Mouse (Mus musculus): ENCODE data around the gene Cactin.

GRCm38 (mm10) chr10:81326858-81327257, 6.0 kb downstream of the Cactin start:
- TF ChIP-seq CTCF (IDR thresholded peaks at IDR 0.05; ENCODE audit: low read depth, low read length) (no peak), POLR2A (IDR thresholded peaks at IDR 0.05; ENCODE audit: insufficient read depth, low read length) (no peak), EP300 (IDR thresholded peaks at IDR 0.05; ENCODE audit: insufficient read depth, low read depth, low read length) (no peak)

Measured in ES-Bruce4 (cell line).